Mouse (Mus musculus): ENCODE results near the gene Stx3. TPM values are rescaled to one million over a fixed set of nuclear protein-coding genes. Genes with fewer than 3 reads are reported as not detected.

The Stx3 gene
- 7.5 and 11.6 TPM in 2 replicates for polyA plus RNA-seq (2016; fragmentation: Nextera tagmentation; extraction: Ambion mirVana)

GRCm38 (mm10) chr19:11819143-11819700 lies at the start of gene Stx3:
Stx3 (minus strand) TSS chr19:11819403.
- DNase-seq (ENCODE audit: low spot score) = no peak
- H3K4me1 ChIP-seq = peaks cover 27% of the 10 kb centered on the region
- H3K36me3 ChIP-seq = no peaks in the 10 kb centered on the region
- H3K9me3 ChIP-seq = no peaks in the 10 kb centered on the region
- H3K27me3 ChIP-seq (ENCODE audit: insufficient read depth, poor library complexity, severe bottlenecking) = 0 out of 2 replicates have a peak, but pooled peaks cover 12% of the 10 kb centered on the region
- H3K4me3 ChIP-seq = peak within 1 kb of the TSS; percentile 79
- H3K27ac ChIP-seq = peak within 1 kb of the TSS; percentile 86
- under 1% methylated on average over 20 of the region's 20 CpGs for WGBS

- no peak for DNase-seq (ENCODE audit: low spot score)
- H3K4me1 ChIP-seq = no peaks in the 10 kb centered on the region
- H3K36me3 ChIP-seq = no peaks in the 10 kb centered on the region
- no peak overlapping the region for H3K4me3 ChIP-seq
- no peak overlapping the region for H3K27ac ChIP-seq
- 72% methylated on average over 2 of the region's 2 CpGs for WGBS
- H3K27me3 ChIP-seq (ENCODE audit: insufficient read depth, poor library complexity, severe bottlenecking) = no peaks in the 10 kb centered on the region
- H3K9me3 ChIP-seq = no peaks in the 10 kb centered on the region
These were observed 48.6 kb upstream of the Stx3 start for GRCm38 (mm10) chr19:11867837-11868236.

GRCm38 (mm10) chr19:11860966-11861365 lies 41.8 kb upstream of the Stx3 start, which contains the start of gene Olfr1418:
Olfr1418 (minus strand) TSS chr19:11861066.
- no peaks in the 10 kb centered on the region for H3K27me3 ChIP-seq (ENCODE audit: insufficient read depth, poor library complexity, severe bottlenecking)
- WGBS = 86% methylated on average over 1 of the region's 1 CpGs
- no peaks in the 10 kb centered on the region for H3K36me3 ChIP-seq
- H3K4me3 ChIP-seq = no peak within 1 kb of the TSS
- no peaks in the 10 kb centered on the region for H3K4me1 ChIP-seq
- H3K27ac ChIP-seq = no peak within 1 kb of the TSS
- H3K9me3 ChIP-seq = no peaks in the 10 kb centered on the region
- no peak for DNase-seq (ENCODE audit: low spot score)

- Histone ChIP-seq H3K4me1 (no peaks in the 10 kb centered on the region), H3K4me3 (no peak overlapping the region), H3K27ac (no peak overlapping the region), H3K9me3 (no peaks in the 10 kb centered on the region), H3K27me3 (ENCODE audit: insufficient read depth, poor library complexity, severe bottlenecking) (no peaks in the 10 kb centered on the region), H3K36me3 (no peaks in the 10 kb centered on the region)
- 74% methylated on average over 6 of the region's 6 CpGs for WGBS
- DNase-seq (ENCODE audit: low spot score) = no peak
These were observed 37.3 kb upstream of the Stx3 start for GRCm38 (mm10) chr19:11856506-11856905.

GRCm38 (mm10) chr19:11854821-11855220 lies 35.6 kb upstream of the Stx3 start:
- DNase-seq (ENCODE audit: low spot score) = no peak
- Histone ChIP-seq H3K9me3 (no peaks in the 10 kb centered on the region), H3K4me3 (no peak overlapping the region), H3K36me3 (no peaks in the 10 kb centered on the region), H3K27ac (no peak overlapping the region), H3K27me3 (ENCODE audit: insufficient read depth, poor library complexity, severe bottlenecking) (no peaks in the 10 kb centered on the region), H3K4me1 (no peaks in the 10 kb centered on the region)
- 80% methylated on average over 2 of the region's 2 CpGs for WGBS

GRCm38 (mm10) chr19:11852652-11853051 lies 33.4 kb upstream of the Stx3 start:
- WGBS = 29% methylated on average over 4 of the region's 4 CpGs

GRCm38 (mm10) chr19:11846333-11846732 lies 27.1 kb upstream of the Stx3 start:
- Histone ChIP-seq H3K4me1 (no peaks in the 10 kb centered on the region), H3K27me3 (ENCODE audit: insufficient read depth, poor library complexity, severe bottlenecking) (no peaks in the 10 kb centered on the region), H3K9me3 (no peaks in the 10 kb centered on the region), H3K27ac (no peak overlapping the region), H3K4me3 (no peak overlapping the region), H3K36me3 (no peaks in the 10 kb centered on the region)
- no peak for DNase-seq (ENCODE audit: low spot score)
- WGBS = 74% methylated on average over 4 of the region's 4 CpGs

More at GRCm38 (mm10) chr19:11852652-11853051, 33.4 kb upstream of the Stx3 start:
- H3K9me3 ChIP-seq = no peaks in the 10 kb centered on the region
- no peak overlapping the region for H3K27ac ChIP-seq
- H3K4me1 ChIP-seq = no peaks in the 10 kb centered on the region
- no peak for DNase-seq (ENCODE audit: low spot score)
- H3K4me3 ChIP-seq = no peak overlapping the region
- no peaks in the 10 kb centered on the region for H3K27me3 ChIP-seq (ENCODE audit: insufficient read depth, poor library complexity, severe bottlenecking)
- no peaks in the 10 kb centered on the region for H3K36me3 ChIP-seq

- H3K36me3 ChIP-seq = no peaks in the 10 kb centered on the region
- no peaks in the 10 kb centered on the region for H3K4me1 ChIP-seq
- no peak within 1 kb of the TSS for H3K4me3 ChIP-seq
- WGBS = 82% methylated on average over 4 of the region's 4 CpGs
- H3K9me3 ChIP-seq = no peaks in the 10 kb centered on the region
- no peak within 1 kb of the TSS for H3K27ac ChIP-seq
- DNase-seq (ENCODE audit: low spot score) = no peak
- H3K27me3 ChIP-seq (ENCODE audit: insufficient read depth, poor library complexity, severe bottlenecking) = no peaks in the 10 kb centered on the region
These were observed 19.9 kb upstream of the Stx3 start, which contains the start of gene Olfr1417 for GRCm38 (mm10) chr19:11839119-11839518. Olfr1417 (minus strand) TSS chr19:11839219.

- H3K4me1 ChIP-seq = peaks cover 11% of the 10 kb centered on the region; the same call in 1 of the 2 replicates
- 35% methylated on average over 4 of the region's 4 CpGs for WGBS
- H3K27ac ChIP-seq = no peak overlapping the region
- 0 out of 2 replicates have a peak, but pooled peaks cover under 1% of the 10 kb centered on the region for H3K27me3 ChIP-seq (ENCODE audit: insufficient read depth, poor library complexity, severe bottlenecking)
- no peak for DNase-seq (ENCODE audit: low spot score)
- no peaks in the 10 kb centered on the region for H3K36me3 ChIP-seq
- no peak overlapping the region for H3K4me3 ChIP-seq
- H3K9me3 ChIP-seq = no peaks in the 10 kb centered on the region
These were observed 4.3 kb upstream of the Stx3 start for GRCm38 (mm10) chr19:11823346-11824065.

- peaks cover 27% of the 10 kb centered on the region for H3K4me1 ChIP-seq
- H3K9me3 ChIP-seq = no peaks in the 10 kb centered on the region
- no peak for DNase-seq (ENCODE audit: low spot score)
- peak overlapping the region; percentile 79 for H3K4me3 ChIP-seq
- 0 out of 2 replicates have a peak, but pooled peaks cover 12% of the 10 kb centered on the region for H3K27me3 ChIP-seq (ENCODE audit: insufficient read depth, poor library complexity, severe bottlenecking)
- H3K27ac ChIP-seq = no peak overlapping the region
- WGBS = 33% methylated on average over 6 of the region's 6 CpGs
- H3K36me3 ChIP-seq = no peaks in the 10 kb centered on the region
These were observed 1.0 kb upstream of the Stx3 start for GRCm38 (mm10) chr19:11820211-11820610.

- H3K9me3 ChIP-seq = no peaks in the 10 kb centered on the region
- H3K36me3 ChIP-seq = no peaks in the 10 kb centered on the region
- no peak overlapping the region for H3K27ac ChIP-seq
- WGBS = under 1% methylated on average over 15 of the region's 15 CpGs
- DNase-seq (ENCODE audit: low spot score) = peak; percentile 92
- H3K27me3 ChIP-seq (ENCODE audit: insufficient read depth, poor library complexity, severe bottlenecking) = 0 out of 2 replicates have a peak, but pooled peaks cover 12% of the 10 kb centered on the region
- H3K4me3 ChIP-seq = peak overlapping the region; percentile 79
- peaks cover 27% of the 10 kb centered on the region for H3K4me1 ChIP-seq
These were observed 597 bp upstream of the Stx3 start for GRCm38 (mm10) chr19:11819800-11820199.

GRCm38 (mm10) chr19:11818199-11819142 lies 732 bp downstream of the Stx3 start:
- under 1% methylated on average over 82 of the region's 83 CpGs for WGBS
- H3K27me3 ChIP-seq (ENCODE audit: insufficient read depth, poor library complexity, severe bottlenecking) = 0 out of 2 replicates have a peak, but pooled peaks cover 12% of the 10 kb centered on the region
- peaks cover 34% of the 10 kb centered on the region for H3K4me1 ChIP-seq
- peak overlapping the region; percentile 79 for H3K4me3 ChIP-seq
- H3K9me3 ChIP-seq = no peaks in the 10 kb centered on the region
- DNase-seq (ENCODE audit: low spot score) = no peak
- H3K27ac ChIP-seq = peak overlapping the region; percentile 86
- H3K36me3 ChIP-seq = no peaks in the 10 kb centered on the region
